Mouse (Mus musculus) thymus, postnatal 25 days (tissue): ENCODE data around the gene Srf.

Experiments
- DNase-seq: peaks from one replicate; pipeline ENCODE4 v3.0.0; 2022

The Srf gene

DNA sequence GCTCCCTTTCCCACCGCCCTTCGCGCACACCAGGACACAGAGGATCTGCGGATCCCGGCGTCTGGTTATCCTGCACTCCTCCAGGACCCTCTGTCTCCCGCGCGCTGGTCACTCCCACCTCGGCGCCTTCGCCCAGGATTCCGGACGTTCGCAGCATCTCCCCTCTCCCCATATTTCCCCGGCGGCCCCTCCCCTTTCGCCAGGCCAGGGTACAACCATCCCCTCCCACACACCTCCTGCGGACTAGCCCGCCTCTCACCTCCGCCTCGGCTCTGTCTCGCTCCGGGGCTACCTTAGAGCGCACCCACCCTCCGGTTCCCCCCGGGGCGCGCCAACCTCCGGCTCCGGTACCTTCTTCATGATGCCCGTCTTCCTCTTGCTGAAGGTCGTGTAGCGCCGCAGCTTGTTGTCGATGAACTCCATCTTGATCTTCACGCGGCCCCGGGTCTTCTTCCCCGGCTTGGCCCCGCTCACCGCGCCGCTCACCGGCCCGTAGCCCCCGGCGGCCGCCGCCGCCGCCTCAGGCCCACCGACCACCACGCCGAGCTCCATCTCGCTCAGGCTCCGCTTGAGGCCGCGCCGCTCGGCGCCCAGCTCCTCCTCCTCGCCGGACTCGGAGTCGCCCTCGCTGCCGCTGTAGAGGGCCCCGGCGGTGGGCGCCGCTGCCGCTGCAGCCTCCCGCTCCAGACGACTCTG lies 850 bp downstream of the Srf start:
- peak; percentile 61 for DNase-seq

DNA sequence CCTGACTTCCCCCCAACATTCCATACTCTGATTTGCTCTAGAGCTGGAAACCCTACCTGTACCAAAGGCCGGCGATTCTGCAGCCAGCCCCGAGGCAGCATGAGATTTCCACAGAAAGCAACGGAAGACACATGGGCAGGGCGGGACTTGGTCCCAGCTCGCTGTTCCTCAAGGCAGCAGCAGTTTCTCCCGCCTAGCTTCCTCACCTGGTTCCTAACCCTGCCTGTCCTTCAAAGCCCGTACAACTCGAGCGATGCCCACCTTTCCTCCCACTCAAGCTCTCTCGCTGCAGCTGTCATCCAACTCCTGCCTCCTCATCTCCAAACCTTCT lies 1.4 kb downstream of the Srf start:
- DNase-seq, result peak; percentile 18

DNA sequence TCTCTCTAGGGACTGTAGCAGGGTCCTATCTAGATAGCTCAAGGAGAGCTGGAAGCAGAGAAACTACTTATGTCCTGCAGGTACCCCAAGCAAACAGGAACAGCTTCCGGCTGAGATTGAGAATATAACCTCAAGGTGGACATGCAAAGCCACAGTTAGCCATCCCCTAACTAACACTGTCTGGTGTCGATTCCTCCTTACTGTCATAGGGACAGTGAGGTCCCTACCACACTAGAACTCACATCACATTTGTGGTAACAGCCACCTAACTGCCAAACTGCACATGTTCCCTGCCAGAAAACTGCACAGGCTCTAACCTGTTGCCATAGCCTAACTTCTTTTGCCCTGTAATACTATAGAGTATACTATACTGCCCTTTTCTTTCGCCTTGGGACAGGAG lies 2.0 kb downstream of the Srf start:
- DNase-seq, result no peak

DNA sequence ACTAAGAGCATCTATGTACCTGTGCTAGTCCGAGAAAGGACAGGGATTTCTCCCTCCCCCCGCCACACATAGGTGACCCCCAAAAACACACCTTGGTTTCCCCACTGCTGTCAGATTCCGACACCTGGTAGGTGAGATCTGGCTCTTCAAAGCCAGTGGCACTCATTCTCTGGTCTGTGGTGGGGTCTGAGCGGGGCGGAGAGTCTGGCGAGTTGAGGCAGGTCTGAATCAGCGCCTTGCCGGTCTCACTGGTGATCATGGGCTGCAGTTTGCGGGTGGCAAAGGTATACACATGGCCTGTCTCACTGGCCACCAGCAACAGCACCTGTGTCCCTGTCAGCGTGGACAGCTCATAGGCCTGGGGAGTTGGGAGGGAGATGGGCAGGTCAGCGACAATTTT lies 2.5 kb downstream of the Srf start:
- DNase-seq, result no peak

DNA sequence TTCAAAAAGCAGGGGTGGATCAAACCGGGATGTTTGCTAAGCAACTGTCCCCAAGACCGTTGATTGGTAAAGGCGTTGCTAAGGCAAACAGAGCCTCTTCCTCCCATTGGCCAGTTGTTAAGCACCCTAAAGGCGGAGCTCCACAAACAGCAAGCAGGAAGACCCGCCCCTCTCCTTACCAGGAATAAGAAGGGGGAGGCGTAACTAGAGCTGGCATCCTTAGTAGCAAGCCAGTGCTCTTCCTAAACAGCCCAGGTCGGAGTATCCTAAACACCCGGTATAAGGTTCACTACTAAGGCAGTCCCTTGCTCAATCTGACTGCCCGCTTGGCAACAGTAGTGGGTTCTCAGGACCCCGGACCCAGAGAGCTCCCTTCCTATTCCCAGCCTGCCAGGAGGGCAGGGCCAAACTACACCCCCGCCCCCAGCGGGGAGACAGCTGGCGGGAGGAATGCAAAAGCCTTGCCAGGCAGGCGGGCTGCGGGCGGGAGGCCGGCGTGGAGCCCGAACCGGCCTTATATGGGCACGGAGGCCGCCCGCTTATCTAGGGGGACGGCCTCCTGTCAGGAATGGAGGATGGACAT lies 3.0 kb downstream of the Srf start:
- DNase-seq, result peak; percentile 38

DNA sequence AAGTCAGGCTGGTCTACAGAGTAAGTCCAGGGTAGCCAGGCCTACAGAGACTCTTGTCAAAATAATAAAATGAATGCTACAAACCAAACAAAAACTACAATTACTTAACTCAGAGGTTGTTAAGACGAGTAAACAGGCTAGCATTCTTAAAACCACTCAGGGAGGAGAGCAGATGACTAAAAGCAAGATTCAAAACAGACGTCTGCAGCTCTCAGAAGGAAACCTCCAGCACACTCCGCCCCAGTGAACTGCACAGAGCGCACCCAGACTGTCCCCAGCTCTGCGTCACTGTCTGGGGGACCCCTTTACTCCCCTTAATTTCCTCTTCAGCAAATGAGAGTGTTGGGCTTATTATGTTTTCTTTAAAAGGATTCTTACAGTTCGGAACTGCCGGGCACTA lies 3.8 kb downstream of the Srf start:
- no peak for DNase-seq

DNA sequence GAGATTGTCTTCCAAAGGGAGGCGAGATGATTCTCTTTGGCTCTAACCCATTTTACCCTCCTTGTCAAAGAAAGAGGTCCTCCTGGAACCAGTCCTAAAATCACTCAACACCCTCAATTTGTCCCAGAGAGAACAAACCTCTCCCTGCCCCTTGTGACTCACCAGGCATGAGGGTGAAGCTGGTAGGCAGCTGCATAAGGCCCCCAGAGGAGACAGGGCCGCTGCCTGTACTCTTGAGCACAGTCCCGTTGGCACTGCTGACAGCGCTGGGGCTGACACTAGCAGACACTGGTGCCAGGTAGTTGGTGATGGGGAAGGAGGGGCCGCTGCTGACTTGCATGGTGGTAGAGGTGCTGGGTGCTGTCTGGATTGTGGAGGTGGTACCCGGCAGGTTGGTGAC lies 4.6 kb downstream of the Srf start:
- DNase-seq, result no peak

DNA sequence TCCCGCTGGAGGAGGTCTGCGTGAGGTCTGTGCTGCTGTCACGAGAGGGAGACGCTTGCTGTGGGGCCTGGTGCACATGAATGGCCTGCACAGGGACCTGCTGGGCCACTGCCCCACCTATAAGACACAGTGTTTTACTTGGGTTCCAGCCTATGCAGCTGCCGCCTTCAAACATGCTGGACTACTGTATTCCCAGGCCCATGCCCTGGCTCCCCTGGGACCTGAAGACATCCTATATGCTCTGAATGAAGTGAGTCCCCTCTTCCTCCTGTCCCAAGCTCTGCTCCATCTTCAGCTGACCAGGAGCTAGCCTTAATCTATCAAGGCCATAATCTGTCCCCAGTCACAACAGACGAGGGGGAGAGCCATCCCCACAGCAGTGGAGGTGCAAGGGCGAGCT lies 5.1 kb downstream of the Srf start:
- DNase-seq, result no peak

DNA sequence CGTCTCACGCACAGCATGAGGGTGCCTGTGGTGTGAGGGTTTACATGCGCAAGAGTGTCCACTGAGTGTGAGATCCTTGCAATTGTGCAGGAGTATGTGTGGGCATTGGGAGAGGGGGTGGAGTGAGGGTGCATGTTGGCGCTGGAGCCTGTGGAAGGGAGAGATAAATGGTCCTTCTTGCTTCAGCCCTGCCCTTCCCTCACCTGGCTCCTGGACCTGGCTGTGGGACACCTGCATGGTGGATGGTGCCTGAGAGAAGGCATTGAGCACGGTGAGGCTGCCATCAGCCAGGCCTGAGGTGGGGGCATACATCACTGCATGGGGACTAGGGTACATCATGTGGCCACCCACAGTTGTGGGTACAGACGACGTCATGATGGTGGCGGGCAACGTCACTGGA lies 6.3 kb downstream of the Srf start:
- DNase-seq, result no peak

DNA sequence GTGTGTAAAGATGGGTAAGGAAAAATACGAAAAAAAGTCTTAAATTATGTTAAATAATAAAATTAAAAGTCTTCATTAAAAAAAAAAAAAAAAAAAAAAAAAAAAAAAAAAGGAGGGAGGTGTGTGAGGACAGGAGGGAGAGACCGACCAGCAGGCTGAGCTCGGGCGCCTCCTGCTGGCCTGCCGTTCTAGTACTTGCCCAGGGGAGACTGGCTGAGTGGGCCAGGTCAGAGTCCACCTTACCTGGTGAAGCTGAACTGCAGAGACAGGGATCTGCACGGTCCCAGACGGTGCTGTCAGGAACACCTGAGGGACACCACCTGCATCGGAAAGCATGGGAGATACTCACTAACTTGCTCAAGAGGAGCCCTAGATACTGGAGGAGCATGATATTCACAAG lies 6.8 kb downstream of the Srf start:
- peak; percentile 40 for DNase-seq

DNA sequence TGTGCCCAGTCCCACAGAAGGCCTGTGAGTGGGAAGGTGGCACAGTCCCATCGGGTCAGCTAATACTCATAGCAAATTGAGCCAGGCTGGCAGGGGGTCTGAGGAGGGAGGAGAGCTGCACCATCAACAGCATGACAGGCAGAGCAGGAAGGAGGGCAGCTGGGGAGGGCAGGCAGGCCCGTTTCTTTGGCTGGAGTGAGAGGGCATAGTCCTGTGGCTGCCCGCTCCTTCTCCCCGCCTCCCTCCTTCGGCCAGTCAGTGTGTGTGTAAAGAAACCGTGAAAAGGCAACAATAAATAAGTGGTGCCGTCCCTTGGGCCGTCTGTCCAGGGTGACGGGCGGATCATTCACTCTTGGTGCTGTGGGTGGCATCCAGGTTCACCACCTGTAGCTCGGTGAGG lies 7.2 kb downstream of the Srf start:
- no peak for DNase-seq

DNA sequence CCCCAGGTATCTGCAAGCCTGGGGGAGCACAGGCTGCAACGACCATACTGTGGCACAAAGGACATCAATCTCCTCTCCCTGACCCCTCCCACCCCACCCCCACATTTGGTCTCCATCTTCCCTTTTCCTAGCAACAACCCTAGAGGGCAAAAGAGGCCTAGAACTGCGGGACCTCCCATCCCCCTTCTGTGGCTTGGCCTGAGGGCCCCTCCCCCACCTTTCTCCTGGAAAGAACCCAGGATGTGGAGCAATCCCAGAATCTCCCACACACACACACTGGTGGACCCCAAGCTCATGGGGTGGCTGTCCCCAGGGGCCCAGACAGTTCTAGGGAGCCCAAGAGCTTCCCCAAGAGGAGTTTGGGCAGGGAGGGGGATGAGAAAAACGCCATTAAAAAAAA lies 8.1 kb downstream of the Srf start:
- DNase-seq, result no peak

DNA sequence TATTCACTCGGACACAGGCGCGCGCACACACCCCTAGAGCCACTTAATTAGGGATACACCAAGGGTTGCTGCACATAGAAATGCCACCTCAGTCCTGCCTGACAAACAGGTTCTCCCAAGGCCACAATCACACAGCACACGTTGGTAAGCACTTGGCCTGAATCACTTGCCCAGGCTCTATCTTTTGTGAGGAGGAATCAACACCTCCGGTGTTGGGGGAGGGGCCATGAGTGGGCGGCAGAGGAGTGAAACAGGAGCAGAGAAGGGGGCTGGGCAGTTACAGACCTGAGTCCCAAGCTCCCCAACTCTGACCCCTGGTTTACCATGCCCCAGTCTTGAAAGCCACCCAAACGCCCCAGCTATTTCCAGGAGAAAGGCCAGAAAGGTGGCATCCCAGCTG lies 9.0 kb downstream of the Srf start:
- DNase-seq, result no peak

DNA sequence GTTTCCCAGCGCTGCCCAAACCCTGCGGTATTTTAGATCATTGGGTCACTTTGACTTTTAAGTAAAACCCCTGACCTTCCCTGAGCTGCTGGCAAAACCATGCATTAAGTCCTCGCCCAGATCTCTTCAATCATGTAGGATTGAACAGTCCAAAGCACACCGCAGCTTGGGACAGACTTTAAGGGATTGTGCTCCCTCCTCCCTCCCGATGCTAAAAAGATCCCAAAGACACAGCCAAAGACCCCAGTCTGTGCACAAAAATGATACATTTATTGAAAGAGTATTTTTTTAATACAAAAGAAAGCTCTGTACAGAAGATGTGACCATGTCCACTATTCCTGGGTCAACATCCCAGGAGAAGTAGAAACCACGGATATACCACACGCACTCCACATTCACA lies 9.4 kb downstream of the Srf start:
- DNase-seq, result no peak

DNA sequence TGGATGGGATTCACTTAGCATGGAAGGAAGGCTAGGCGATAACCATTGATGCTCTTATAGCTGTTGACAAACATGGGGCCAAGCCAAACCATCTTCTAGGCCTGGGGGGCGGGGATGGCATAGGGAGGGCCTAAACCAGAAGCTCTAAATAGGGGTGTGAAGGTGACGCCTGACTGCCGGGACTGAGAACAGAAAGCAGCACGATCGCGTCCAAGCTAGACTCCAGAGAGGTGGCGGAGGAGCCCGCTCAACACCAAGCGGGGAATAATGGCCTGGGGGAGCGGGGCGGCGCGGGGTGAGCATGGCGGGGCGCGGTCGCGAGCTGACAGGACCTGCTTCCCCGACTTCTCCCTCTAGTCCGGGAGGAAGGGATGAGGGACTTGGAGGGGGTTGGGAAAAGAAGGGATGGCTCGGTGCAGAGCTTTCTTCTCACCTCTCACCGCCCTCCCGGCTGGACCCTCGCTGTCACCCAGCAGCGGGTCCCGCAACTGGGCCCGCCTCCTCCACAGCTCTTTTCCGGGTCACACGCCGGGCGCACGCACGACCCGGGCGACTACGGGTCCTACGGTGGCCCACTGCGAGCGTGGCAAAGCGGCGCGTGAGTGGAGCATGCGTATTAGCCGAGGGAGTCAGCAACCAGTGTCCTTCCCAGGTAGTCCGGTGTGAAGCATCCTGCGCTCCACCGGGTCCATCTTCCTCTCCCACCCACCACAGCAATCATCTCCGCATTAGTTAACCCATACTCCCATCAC lies 10.0 kb downstream of the Srf start, which contains the start of gene Cul9:
Cul9 (minus strand) TSS at position 576 of the 752 bp plus-strand sequence.
- DNase-seq, result peak; percentile 36

DNA sequence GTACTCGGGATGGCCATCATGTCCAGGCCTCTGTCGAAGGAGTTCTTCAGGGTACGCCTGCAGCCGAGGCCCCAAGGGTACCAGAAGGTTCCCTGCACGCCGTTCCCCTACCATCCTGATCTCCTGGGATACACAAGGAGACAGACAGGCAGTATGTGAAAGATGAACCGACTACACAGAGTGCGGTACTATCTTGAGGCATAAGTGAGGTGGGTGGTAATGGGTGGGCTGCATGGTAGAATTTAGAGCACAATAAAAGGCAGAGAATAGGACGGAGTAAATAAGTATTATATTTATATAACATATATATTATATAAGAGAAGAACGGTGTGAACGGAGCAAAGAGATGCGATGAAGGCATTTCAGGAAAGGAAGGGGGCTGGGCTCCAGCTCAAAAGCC lies 12.3 kb downstream of the Srf start:
- DNase-seq, result no peak

DNA sequence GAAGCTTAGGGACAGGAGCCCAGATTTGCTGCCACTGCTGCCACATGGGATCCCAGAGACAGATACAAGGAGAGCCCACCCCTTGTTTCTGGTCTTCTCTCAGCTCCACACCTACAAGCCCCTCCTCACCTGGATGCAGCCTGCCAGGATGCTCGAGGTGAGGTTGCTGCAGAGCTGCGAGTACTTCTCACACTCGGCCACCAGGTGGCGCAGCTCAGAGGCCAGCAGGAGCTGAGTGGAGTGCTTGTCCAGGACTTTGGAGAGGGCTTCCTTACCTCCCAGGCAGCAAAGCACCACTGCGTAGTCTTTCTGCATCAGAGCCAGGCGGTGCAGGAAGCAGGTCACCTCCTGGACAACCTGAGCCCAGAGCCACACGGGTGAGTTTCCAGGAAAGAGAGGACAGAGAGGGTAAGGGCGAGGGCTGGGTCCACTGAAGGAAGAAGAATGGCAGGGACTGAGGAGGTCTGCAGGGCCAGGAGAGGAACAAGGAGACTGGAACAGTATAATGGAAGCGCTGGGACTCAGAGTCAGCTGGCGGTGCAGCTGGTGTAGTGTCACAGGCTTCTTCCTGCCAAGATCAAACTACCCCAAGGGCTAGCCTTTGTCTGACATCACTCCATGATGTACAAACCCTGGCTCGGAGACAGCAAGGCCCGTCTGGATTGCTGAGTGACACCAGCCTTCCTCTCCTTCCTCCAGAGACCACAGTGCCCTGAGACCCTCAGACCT lies 30.2 kb downstream of the Srf start:
- DNase-seq, result peak; percentile 73

DNA sequence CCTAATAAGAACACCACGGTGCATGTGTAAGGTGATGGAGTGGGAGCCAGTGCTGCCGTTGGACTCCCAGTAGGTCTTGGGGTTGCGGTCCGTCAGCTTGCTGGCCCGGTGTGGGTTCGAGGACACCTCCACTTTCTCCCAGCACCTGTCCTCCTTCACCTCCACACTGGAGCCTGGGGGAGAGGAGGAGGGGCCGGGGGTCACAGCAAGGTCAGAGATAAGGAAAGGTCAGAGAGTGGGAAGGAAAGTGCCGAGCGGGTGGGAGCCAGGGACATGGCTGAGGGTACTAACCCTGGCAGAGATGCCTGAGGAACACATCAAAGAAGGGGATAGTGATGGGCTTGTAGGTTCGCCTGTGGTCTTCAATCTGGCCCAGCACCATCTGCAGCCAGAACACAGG lies 30.9 kb downstream of the Srf start:
- DNase-seq, result no peak

DNA sequence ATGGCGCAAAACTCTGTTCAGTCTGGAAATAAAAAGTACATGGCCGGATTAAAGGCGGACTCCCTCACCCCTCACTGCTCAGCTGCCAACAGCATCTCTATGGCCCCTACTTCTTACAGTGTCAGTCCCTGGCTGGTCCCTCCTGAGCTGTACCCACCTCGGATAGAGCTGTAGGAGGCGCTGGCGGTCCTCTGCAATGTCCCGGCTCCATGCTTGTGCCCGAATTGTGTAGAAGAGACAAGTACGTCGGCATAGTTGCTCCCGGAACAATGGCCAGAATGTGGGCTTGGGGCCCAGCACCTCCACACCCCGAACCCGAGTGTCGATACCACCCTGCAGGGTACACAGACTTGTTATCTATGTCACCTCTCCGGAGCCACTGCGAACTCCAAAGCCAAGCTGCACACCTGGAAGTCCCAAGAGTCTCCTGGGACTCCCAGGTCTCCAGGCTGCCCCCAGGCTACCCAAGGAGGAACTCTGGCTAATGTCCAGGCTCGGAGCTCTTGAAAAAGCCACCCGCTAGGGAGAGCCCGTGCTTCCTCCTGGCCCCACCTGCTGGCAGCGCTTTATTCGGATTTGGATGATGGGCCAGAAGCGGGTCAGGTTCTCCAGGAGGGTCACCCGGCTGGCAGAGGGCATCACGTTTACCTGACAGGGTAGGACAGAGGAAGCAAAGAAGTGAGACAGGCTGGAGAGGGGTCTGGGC lies 33.9 kb downstream of the Srf start:
- no peak for DNase-seq

DNA sequence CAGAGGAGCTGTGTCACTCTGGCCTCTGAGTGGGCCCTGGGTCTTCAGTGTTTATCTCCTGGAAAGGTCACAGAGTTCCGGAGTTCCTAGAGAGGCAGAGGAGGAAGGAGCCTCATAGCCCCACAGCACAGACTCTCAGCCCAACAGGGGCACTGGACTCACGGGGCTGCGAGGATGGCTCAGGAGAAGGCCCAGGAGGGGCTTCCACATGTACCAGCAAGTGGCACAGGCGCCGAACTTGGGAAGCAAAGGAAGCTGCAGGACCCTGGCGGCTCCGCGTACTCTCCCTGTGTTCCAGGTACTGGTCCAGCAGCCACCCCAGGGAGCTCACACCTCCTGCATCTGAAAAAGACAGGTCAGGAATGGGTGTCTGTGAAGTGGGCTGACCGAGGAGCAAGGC lies 34.8 kb downstream of the Srf start:
- no peak for DNase-seq

DNA sequence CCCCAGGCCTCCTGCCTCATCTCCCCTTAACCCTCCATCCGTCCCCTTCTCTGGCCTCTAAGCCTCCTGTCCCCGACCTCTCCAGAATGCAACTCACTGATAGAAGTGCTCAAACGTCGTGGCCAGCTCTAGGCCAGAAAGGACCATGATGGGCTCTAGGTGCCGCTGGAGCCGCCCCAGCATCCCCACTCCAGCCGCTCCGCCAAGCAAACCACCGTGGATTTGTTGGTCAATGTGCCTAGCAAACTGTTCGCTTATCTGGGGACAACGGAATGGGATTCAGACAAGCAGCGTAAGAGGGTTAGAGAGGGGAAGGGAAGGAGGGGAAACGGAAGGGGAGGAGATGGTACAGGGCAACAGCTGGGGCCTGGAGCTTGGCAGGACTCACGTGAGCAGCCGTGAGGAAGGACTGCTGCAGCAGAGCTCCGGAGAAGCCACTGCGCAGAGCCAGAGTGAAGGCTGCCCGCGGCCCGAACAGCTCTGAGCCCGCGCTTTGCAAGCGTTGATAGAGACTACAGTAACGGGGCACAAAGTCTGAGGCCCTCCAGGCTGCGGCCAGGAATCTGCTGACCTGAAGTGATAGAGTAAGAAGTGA lies 35.5 kb downstream of the Srf start:
- DNase-seq, result no peak

DNA sequence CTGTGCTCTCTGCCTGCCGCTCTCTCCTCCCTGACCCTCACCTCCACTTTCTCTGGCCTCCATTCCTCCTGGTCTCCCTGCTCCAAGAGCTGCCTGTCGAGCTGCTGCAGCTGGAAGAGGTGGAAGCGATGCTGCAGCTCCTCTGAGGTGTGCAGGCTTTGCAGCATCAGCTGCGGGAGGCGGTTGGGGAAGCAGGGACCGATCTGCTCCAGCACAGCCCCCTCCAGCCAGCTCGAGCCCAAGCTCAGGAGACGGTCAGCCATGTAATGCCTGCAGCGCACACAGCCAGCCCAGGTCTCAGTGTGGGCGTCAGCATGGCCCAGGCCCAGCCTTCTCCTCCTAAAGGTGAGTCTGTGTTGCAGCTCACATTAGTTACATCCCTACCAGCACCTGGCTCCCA lies 36.0 kb downstream of the Srf start:
- no peak for DNase-seq

DNA sequence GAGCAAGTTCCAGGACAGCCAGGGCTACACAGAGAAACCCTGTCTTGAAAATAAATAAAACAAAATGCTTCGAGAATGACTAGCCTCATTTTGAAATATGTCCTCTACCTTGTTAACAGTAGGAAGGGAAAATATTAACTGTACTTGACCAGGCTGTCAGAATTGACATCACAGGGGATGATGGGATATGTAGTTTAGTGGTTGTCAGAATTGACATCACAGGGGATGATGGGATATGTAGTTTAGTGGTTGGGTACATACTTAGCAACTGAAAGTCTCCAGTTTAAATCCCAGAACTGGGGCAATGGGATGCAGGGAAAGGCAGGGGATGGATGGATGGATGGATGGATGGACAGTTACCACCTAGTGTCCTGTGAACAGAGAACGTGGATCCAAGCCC lies 42.6 kb downstream of the Srf start:
- DNase-seq, result no peak
